Mouse (Mus musculus): ENCODE measurements around the gene Hps4.

- TF ChIP-seq CTCF (IDR thresholded peaks at IDR 0.05; ENCODE audit: extremely low read depth, insufficient read length, insufficient replicate concordance, low read depth, low read length): no peak
- TF ChIP-seq POLR2A (IDR thresholded peaks at IDR 0.05; ENCODE audit: low read depth, low read length): no peak
Measured at GRCm38 (mm10) chr5:112402437-112402836, 59.6 kb downstream of the Hps4 start.

Data from small intestine, adult 2 months (tissue).